Mouse (Mus musculus) frontal cortex, postnatal 36 days (tissue): Measurements from ENCODE around the gene Celsr1.
"Not testable (repeated sequence)": the region's sequence is repeated elsewhere in the genome, so short reads cannot be mapped to it uniquely, and the experiment has no call there.

Experiments
- DNase-seq, 2 experiments: peaks; one replicate each; pipeline ENCODE4 v3.0.0; 2022; ENCODE audit warnings: low spot score in 2 of 2

The Celsr1 gene

DNA sequence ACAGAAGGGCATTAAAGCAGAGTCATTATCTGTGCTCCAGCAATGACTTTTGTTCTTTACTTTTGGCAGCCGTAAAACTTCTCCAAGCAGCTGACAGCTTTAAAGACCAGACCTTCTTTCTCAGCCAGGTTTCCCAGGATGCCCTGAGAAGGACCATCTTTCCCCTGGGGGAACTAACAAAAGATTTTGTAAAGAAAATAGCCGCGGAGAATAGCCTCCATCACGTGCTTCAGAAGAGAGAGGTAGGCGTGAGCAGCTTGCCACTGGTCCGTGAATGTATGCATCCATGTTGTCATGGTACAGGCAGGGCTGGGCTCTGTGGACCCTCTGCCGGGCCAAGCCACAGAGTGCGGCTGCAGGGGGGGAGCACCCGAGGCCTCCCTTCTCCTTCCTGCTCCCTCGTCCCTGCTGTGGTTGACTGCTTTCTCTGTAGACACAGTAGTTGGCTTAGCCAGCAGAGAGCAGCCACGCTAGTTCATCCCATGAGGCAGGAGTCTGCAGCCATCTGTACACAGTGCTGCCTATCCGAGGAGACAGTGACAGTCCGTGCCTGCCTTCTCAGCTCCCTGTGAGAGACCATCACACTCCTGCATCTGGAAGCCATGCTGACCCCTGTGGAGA is 141.0 kb downstream of the Celsr1 start:
- no peak for DNase-seq

DNA sequence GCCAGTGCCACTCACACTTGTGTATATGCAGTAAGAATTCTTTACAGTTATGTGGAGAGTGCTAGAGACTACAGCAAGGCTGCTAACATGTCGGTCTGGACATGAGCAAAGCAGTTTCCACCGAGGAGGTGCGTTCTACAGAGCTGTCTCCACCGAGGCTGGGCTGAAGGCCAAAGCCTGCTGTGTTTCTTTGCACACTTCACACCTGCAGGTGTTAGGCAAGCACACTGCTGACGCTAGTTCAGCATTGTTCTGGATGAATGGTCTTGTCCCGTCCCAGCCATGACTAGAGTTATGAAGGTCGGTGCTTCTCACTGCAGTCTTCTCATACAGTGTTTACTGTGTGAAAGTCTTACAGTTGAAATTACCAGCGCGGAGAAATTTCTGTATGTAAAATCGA is 141.6 kb downstream of the Celsr1 start:
- DNase-seq: no peak

DNA sequence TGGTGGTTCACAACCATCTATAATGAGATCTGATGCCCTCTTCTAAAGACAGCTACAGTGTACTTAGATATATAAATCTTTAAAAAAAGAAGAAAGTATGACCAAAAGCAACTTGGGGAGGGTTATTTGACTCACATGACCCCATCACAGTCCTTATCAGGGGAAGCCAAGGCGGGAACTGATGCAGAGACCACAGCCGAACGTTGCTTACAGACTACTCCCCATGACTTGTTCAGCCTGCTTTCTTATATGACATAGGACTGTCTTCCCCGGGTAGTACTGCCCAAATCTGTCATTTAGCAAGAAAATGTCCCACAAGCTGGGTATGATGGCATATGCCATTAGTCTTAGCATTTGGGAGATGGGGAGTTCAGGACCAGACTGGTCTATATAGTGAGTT is 144.3 kb downstream of the Celsr1 start:
- DNase-seq: no peak

DNA sequence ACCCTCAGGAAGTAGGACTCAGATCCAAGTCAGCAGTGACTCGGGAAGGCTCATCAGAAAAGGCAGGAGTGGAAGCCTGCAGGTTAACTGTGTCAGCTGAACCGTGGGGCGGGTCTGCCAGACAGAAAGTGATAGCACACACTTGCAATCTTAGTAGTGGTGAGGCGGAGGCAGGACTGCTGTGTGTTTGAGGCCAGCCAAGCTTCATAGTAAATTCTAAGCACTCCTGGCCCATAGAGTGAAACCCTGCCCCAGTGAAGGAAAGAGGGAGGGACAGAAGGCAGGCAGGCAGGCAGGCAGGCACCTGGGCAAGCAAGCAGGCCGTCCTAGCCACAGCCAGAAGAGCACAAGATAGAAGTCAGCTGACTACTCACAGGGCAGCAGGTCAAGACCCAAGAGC is 148.0 kb downstream of the Celsr1 start:
- no peak for DNase-seq

DNA sequence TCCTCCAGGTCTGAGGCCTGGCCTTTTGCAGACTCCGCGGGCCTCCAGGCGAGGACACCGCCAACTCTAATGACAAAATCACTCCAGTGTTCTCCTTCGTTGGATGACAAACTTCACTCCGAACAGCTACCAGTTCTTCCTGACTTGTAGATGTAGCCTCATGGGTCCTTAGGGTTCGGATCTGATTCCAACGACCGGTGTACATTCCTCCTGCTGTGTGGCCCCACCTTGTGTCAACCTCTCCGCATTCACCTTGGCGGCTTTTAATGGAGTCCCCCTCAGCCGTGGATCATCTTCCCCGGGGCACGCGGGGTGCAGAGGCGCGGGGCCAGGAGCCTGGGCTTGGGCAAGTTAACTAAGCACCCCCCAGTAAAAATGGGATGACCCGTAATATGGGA is 154.1 kb downstream of the Celsr1 start:
- DNase-seq: no peak

DNA sequence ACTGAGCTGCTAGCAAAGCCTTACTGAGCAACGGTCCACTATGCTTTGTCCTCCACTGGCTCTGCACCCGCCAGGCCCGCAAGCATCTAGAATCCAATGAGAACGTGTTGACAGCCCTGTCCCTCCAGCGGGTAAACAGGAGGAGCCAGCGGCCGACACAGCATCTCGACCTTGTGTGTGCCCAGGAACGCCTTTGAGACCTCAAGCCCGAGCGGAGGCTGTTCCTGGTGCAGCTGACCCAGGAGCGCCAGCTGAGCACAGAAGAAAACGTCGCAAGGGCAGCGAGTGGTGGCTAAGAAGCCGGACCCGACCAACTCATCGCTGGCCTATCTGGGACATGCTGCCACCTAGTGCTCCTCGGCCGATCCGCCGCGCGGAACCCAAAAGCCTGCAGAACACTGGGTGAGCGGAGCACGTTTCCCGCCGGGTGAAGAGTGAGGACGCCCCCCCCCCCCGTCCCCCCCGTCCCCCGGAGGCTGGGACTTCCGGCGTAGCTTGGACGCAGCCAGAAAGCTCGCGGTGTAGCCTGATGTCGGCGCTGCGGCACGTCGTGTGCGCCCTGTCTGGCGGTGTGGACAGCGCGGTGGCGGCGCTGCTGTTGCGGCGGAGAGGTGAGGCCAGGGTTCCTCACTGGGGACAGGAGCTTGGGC is 154.6 kb downstream of the Celsr1 start, which contains the start of gene Trmu:
Trmu (plus strand) TSS at position 465 of the 650 bp plus-strand sequence.
- DNase-seq: peak; percentile 87 to 93

DNA sequence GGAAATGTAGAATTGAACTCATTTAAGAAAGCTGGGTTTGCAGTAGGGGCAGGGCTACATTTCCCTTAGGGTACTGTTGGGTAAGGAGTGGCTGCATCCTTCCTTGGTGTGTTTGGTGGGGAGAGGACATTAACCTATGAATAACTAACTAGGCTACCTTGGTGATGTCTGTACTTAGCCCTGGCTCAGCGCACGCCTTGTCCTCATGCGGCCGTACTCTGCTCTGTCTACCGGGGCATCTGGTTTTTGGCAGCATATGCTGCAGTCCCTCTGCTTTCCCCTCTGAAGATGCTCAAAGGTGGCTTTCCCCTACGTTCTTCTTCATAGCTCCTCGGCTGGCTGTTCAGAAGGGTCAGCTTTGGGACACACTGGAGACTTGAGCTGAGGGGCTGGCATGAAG is 156.2 kb downstream of the Celsr1 start:
- DNase-seq: no peak

DNA sequence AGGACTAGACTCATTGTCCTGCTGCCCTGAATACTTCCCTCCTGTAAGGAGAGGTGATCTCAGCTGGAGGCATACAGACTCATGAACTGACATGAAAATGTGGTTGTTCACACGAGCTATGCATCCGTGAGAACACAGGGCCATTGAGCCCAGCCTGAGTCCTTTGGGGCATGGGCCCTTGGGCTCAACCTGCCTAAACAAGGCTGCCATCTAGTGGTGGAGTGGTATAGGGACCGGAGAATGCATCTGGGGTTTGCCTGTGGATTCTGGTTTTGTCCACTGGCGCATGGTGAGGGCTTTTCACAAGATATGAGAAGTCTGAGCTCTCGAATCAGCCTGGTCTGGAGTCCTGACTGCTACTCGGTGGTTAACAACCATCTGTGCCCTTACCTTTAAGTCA is 165.9 kb downstream of the Celsr1 start:
- peak; percentile 67 to 82 for DNase-seq

DNA sequence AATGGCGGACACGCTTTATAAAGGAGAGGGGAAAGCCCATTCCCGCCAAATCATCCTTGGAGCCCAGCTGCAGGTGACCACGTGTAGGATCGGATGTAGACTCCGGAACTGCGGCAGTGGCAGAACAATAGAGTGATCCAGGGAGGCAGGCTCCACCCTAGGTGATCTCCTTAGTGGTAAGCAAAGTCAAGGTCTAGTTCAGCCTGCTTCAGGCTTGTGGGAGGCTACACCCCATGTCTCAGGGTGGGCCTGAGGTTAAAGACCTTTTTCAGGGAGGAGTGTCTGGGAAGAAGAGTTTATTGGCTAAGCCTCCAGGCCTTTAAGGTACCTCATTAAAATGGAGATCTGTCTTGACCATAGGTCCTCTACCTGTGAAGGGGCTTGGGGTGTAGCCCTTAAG is 167.7 kb downstream of the Celsr1 start:
- not testable (repeated sequence) for DNase-seq

DNA sequence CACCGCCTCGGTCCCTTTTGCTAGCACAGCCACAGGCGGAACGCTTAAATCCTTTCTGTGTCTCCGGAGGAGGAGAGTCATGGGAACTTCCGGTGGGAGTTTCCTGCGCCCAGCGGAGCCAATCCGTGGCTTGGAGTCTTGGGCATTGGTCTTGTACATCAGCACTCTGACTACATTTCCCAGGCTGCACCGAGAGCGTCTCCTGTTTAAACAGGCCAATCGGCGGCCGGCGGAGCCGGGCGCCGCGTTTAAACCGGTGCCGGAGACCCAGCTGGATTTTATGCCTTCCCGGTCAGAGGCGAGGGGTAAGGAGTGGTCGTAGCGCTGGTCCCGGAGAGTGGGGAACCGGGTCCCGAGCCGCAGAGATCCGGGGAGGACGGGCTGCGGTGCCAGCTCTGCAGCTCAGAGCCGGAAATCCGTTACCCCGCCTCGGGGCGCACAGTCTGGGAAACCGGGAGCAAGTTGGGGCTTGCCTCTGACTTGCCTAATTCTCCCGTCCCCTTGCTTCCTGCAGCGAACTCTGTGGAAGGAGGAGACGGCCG is 174.0 kb downstream of the Celsr1 start, which contains the start of gene Gtse1:
Gtse1 (plus strand) TSS at position 256 of the 542 bp plus-strand sequence.
- peak; percentile 94 to 96 for DNase-seq

DNA sequence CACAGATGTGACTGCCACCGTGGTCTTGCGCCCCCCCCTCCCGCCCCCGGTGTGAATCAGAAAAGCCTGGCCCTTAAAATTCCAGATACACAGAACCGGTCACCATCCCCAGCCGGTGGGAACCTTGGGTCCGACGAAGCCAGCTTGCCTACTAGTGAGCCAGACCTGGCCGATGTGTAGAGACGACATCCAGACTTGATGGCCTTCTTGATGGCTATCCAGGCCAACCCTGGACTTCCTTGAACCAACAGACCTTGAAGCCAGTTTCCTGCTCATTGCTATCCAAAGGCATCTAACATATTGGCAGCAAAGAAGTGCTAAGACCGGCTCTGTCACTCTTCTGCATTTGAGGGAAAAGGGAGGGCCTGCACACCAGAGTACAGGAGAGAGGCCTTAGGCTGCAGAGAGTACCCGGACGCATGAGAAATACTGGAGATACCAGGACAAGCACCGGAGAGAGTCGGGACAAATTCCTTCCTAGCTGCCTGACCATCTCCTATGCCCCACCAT is 174.5 kb downstream of the Celsr1 start:
- DNase-seq: no peak

DNA sequence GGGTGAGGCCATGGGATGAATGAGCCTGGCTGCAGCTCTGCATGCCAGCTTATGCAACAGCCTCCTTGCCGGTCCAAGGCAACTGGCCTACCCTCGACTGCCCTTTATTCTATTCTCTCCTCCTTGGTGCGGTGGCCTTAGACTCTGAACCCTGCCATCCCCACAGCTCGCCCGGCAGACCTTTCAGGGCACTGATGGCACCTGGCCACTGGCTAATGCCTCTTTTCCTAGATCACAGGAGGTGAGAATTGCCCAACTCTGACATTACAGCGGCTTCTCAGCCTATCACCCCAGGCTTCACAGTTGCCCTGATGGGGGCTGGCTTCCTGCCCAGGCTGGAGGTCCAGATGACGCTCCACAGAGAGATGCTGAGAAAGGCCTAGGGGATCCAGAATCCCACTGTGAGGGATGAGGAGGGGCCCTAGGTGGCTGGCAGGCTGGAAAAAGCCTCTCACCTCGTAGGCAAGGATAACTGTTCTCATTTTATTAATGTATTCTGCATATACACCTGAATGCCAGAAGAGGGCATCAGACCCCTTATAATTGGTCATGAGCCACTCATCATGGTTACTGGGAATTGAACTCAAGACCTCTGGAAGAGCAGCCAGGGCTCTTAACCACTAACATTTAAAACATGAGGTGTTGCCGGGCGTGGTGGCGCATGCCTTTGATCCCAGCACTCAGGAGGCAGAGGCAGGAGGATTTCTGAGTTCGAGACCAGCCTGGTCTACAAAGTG is 181.8 kb downstream of the Celsr1 start:
- DNase-seq: no peak
